ENCODE assay signal across 9 mouse cellular contexts in the genomic region with DNA sequence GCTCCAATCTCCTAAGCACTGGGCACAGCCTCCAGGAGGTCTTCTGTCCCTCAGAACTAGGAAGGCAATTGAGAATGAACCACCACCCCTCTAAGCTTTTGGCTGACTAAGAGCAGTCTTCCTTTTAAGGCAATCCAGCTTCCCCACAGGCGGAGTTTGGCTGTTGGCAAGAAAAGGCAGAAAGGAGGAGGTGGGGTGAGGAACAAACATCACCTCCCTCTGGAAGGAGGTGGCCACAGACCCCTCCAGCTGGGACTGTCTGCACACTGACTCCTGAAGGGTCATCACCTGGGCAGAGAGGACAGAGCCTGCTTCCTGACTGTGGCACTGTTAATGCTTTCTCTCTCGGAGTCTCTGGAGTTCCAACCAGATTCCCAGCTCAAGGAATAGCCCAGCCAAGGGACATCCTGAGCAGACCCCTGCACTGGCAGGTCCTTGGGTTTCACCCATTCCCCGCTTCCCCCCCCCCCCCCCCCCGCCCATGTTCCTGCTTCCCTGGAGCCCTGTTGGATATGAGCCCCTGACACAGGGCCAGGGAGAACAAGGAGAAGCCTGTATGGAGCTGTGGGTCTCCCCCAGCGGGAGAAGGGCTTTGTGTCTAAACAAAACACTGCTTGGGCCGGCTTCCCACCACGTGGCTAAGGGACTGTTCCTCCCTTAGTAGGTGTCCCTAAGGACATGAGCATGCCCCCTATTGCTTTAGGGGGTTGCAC. TPM values are rescaled to one million over a fixed set of nuclear protein-coding genes. Genes with fewer than 3 reads are reported as not detected.
DNase-seq lines count a peak whose midpoint lies in the region; ATAC-seq and TF ChIP-seq lines count a peak whose summit lies in the region.
"Had no signal": no experiment of that assay in that cellular context is flagged by ENCODE, and none has a peak within 500 bp of the region (broad histone marks: within the 10 kb centered on the region; RNA-seq: fewer than 3 reads in every experiment).

No protein-coding gene starts in this region.

- no peak; the same call in 1 of the 2 replicates for TF ChIP-seq POLR2A in cortical plate, adult 2 months (IDR thresholded peaks at IDR 0.05; ENCODE audit: extremely low read depth, insufficient read depth, low read length)

- peak overlapping the region; percentile 56 for H3K9ac ChIP-seq in heart, embryonic 16.5 days (ENCODE audit: low read length)
- H3K9ac ChIP-seq: liver, embryonic 14.5 days had no signal

- no peak overlapping the region for H3K4me3 ChIP-seq in cortical plate, adult 2 months (ENCODE audit: insufficient read depth, low read length)
- peak overlapping the region; percentile 12; the same call in 1 of the 2 replicates for H3K4me3 ChIP-seq in heart, embryonic 16.5 days (ENCODE audit: low read length)

- 0 out of 2 replicates have a peak, but pooled peaks cover 2% of the 10 kb centered on the region for H3K36me3 ChIP-seq in heart, embryonic 16.5 days (ENCODE audit: control insufficient read depth, insufficient read depth)

- H3K4me1 ChIP-seq in cortical plate, adult 2 months (ENCODE audit: control insufficient read depth, insufficient read depth, low read length) = peaks cover 1% of the 10 kb centered on the region; the same call in 1 of the 2 replicates
- H3K4me1 ChIP-seq in heart, embryonic 16.5 days (ENCODE audit: control insufficient read depth, insufficient read depth, low read length) = peaks cover 86% of the 10 kb centered on the region

- DNase-seq in adrenal gland, postnatal 14 days = peak; percentile 24
- DNase-seq in adrenal gland, postnatal 25 days = no peak
- DNase-seq in layer of hippocampus, adult 8-10 months (ENCODE audit: low spot score in 2 of 2) = peak; percentile 73 to 86
- DNase-seq in lung, postnatal 36 days = peak; percentile 80
- DNase-seq in testis, postnatal 14 days (ENCODE audit: low spot score) = peak; percentile 68

- no peaks in the 10 kb centered on the region for H3K9me3 ChIP-seq in heart, embryonic 16.5 days (replicated peaks; ENCODE audit: control insufficient read depth, low read length)

- peak; percentile 29 for ATAC-seq in heart, embryonic 16.5 days (replicated peaks; ENCODE audit: extremely low read depth, insufficient read depth, low FRiP score)
- ATAC-seq in activated CD4-positive, CD25-positive, alpha-beta regulatory T cell, adult 4 months = no peak

- H3K4me2 ChIP-seq in heart, embryonic 16.5 days (ENCODE audit: low read depth, low read length) = peak overlapping the region; percentile 51

- no peaks in the 10 kb centered on the region for H3K27me3 ChIP-seq in heart, embryonic 16.5 days (ENCODE audit: control insufficient read depth, insufficient read depth, low read length)

- peak overlapping the region; percentile 90 for H3K27ac ChIP-seq in cortical plate, adult 2 months (ENCODE audit: insufficient read depth, low read length)
- H3K27ac ChIP-seq in heart, embryonic 16.5 days (ENCODE audit: low read length) = peak overlapping the region; percentile 86
- H3K27ac ChIP-seq: liver, embryonic 14.5 days had no signal

- no peak for TF ChIP-seq CTCF in cortical plate, adult 2 months (IDR thresholded peaks at IDR 0.05; ENCODE audit: extremely low read depth, insufficient read depth, low read length)

- WGBS in heart, embryonic 16.5 days = 15% methylated on average over 6 of the region's 7 CpGs

RNA-seq across cellular contexts. Expression of gene Csrp1, which starts 14.5 kb away (rescaled TPM):
- 70.1 and 88.2 TPM in 2 replicates for total RNA-seq in adrenal gland, postnatal 14 days (2021)
- total RNA-seq in adrenal gland, postnatal 25 days (2021) = 43.2 and 52.1 TPM in 2 replicates
- 346 and 369 TPM in 2 replicates for polyA plus RNA-seq in cortical plate, adult 2 months (2012; rRNA removed)
- 160 and 174 TPM in 2 replicates for polyA plus RNA-seq in heart, embryonic 16.5 days (2015; fragmentation: Nextera tagmentation; extraction: Ambion mirVana)
- total RNA-seq in layer of hippocampus, adult 8-10 months (2022) = 100 to 1,000 TPM; 242 to 284 (median 250) TPM
- 10 to 100 TPM; 14.5 to 35.2 TPM for polyA plus RNA-seq in activated CD4-positive, CD25-positive, alpha-beta regulatory T cell, adult 4 months (2017; shearing (Covaris generic))

RNA-seq across cellular contexts. Expression of gene Phlda3, which starts 31.5 kb away (rescaled TPM):
- 44.9 and 49.5 TPM in 2 replicates for total RNA-seq in adrenal gland, postnatal 14 days (2021)
- total RNA-seq in adrenal gland, postnatal 25 days (2021) = 31.3 and 35.1 TPM in 2 replicates
- polyA plus RNA-seq in cortical plate, adult 2 months (2012; rRNA removed) = 55.8 and 57.3 TPM in 2 replicates
- polyA plus RNA-seq in heart, embryonic 16.5 days (2015; fragmentation: Nextera tagmentation; extraction: Ambion mirVana) = 77.1 and 80.4 TPM in 2 replicates
- 10 to 100 TPM; 12.4 to 15.9 (median 15.0) TPM for total RNA-seq in layer of hippocampus, adult 8-10 months (2022)
- polyA plus RNA-seq in activated CD4-positive, CD25-positive, alpha-beta regulatory T cell, adult 4 months (2017; shearing (Covaris generic)) = 1 to 10 TPM; 1.9 to 3.8 TPM

RNA-seq across cellular contexts. Expression of gene Tnni1, which starts 44.9 kb away (rescaled TPM):
- 0.34 TPM in 1 of 2 replicates, not detected in the other for total RNA-seq in adrenal gland, postnatal 14 days (2021)
- total RNA-seq in adrenal gland, postnatal 25 days (2021) = not detected in 2 replicates
- 17.4 and 18.8 TPM in 2 replicates for polyA plus RNA-seq in cortical plate, adult 2 months (2012; rRNA removed)
- polyA plus RNA-seq in heart, embryonic 16.5 days (2015; fragmentation: Nextera tagmentation; extraction: Ambion mirVana) = 4,265 and 4,826 TPM in 2 replicates
- total RNA-seq in layer of hippocampus, adult 8-10 months (2022) = 1 to 10 TPM; 1.5 to 4.1 (median 2.9) TPM
- not detected for polyA plus RNA-seq in activated CD4-positive, CD25-positive, alpha-beta regulatory T cell, adult 4 months (2017; shearing (Covaris generic))
